Mouse (Mus musculus) left cerebral cortex, postnatal 14 days (tissue): Measurements from ENCODE around the gene Fam107b. TPM values are rescaled to one million over a fixed set of nuclear protein-coding genes. Genes with fewer than 3 reads are reported as not detected.

Source experiments
- DNase-seq, 2 experiments: peaks; one replicate each; pipeline ENCODE4 v3.0.0; 2021 to 2022; ENCODE audit warnings: low spot score in 2 of 2, mixed read lengths in 1 of 2
- intact Hi-C: fragments of 180-260 bp; cut with DNase I; formaldehyde crosslinking; loops from one replicate; pipeline ENCODE4 v1.15.1; 2025
- total RNA-seq, 2 experiments: library from RNA; stranded (reverse); gene quantifications; 2 replicates each; pipeline ENCODE4 v1.2.3; 2021

The Fam107b gene
- total RNA-seq, 2 experiments from 2014 or later, result 9.3 to 10.5 TPM

- DNase-seq, result peak; percentile 35 to 36
- intact Hi-C loops, result no loop called here
These were observed 183.5 kb downstream of the Fam107b start for GRCm38 (mm10) chr2:3753749-3754148.

GRCm38 (mm10) chr2:3755936-3756335 is 185.6 kb downstream of the Fam107b start:
- intact Hi-C loops, result no loop called here
- DNase-seq, result no peak

- DNase-seq, result no peak
- intact Hi-C loops, result no loop called here
These were observed 188.1 kb downstream of the Fam107b start for GRCm38 (mm10) chr2:3758406-3758805.

- intact Hi-C loops, result no loop called here
- no peak for DNase-seq
These were observed 190.0 kb downstream of the Fam107b start for GRCm38 (mm10) chr2:3760234-3760836.

GRCm38 (mm10) chr2:3764136-3764535 is 193.8 kb downstream of the Fam107b start:
- intact Hi-C loops, result no loop called here

GRCm38 (mm10) chr2:3765957-3766783 is 195.9 kb downstream of the Fam107b start:
- intact Hi-C loops, result loop anchor here (5.0 kb wide), 1 partner anchor 219 kb away; no protein-coding TSS in a partner anchor

More at GRCm38 (mm10) chr2:3764136-3764535, 193.8 kb downstream of the Fam107b start:
- DNase-seq, result no peak

DNA sequence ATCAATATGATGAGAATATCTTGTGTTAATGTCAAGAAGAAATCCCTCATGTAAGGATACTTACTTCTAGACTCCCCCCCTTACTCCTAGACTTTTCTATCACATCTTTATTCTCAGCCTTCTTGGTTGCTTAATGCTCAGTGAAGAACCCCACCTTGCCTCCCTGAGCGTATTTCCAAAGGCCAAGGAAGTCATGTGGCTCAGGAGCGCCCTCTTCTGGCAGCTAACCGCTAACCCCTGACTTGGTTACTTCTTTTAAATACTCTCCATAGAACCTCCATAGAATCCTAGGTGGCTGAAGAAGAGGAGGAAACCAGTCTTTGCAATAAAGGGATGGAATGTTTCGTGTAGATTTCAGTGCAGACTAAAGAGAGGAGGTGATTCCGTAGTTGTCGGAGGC is 199.0 kb downstream of the Fam107b start:
- DNase-seq, result peak; percentile 35 to 71
- intact Hi-C loops, result loop anchor here (5.0 kb wide), 1 partner anchor 222 kb away; no protein-coding TSS in a partner anchor

More at GRCm38 (mm10) chr2:3765957-3766783, 195.9 kb downstream of the Fam107b start:
- no peak for DNase-seq

- no peak for DNase-seq
- intact Hi-C loops, result loop anchor here (5.0 kb wide), 1 partner anchor 223 kb away; no protein-coding TSS in a partner anchor
These were observed 199.6 kb downstream of the Fam107b start for GRCm38 (mm10) chr2:3769786-3770318.

- intact Hi-C loops, result no loop called here
These were observed 200.1 kb downstream of the Fam107b start for GRCm38 (mm10) chr2:3770383-3770782.

DNA sequence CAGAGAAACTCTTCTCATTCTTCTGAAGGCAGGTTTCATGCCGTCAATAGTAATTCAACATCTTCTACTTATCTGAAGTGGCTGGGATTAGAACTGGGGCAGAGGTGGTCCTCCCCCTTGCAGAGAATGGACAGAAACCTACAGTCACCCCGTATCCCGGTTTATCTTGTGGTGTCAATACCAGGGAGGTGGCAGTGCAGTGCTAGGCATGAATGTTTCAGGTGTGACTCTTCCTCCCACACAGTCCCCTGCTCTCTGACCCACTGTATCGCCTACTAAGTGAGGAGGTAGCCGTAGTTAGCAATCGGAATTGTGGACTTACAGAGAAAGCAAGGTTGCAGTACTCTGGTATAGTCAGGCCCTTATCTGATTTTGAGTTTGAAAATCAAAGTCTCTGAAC is 201.2 kb downstream of the Fam107b start:
- intact Hi-C loops, result no loop called here
- DNase-seq, result no peak

More at GRCm38 (mm10) chr2:3770383-3770782, 200.1 kb downstream of the Fam107b start:
- no peak for DNase-seq

DNA sequence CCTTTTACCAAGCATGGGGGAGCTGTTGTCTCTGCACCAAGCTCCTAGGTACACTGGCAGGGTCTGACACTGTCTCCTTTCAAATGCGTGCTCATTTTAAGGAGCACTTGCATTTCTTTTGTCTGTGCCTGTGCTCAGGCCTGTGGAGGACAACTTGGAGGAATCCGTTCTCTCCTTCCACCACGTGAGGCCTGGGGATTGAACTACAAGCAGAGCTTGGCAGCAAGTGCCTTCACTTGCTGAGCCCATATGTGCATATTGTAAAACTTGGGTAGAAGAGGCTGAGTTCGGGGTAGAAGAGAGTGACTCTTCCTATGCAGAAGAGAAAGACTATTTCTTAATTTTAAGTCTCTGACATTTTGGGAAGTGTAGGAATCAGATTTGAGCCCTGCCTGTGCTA is 202.8 kb downstream of the Fam107b start:
- DNase-seq, result no peak
- intact Hi-C loops, result no loop called here

- DNase-seq, result no peak
- intact Hi-C loops, result no loop called here
These were observed 205.3 kb downstream of the Fam107b start for GRCm38 (mm10) chr2:3775569-3775968.

DNA sequence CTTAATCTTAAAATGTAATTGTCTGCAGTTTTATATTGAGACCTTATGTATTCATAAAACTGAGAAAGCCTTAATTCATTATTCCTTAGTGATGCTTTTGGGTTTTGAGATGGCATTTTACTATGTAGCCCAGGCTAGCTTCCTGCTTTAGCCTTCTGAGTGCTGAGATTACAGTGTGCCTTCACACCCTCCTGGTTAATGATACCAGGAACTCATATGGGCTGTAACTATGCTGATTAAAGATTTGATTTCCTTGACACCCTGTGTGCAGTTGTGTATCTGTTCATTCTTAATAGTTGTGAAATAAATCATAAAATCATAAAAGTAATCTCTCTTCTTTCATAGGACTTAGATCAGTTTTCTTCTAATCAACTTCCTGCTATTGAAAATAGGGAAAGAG is 205.8 kb downstream of the Fam107b start:
- DNase-seq, result no peak
- intact Hi-C loops, result no loop called here

DNA sequence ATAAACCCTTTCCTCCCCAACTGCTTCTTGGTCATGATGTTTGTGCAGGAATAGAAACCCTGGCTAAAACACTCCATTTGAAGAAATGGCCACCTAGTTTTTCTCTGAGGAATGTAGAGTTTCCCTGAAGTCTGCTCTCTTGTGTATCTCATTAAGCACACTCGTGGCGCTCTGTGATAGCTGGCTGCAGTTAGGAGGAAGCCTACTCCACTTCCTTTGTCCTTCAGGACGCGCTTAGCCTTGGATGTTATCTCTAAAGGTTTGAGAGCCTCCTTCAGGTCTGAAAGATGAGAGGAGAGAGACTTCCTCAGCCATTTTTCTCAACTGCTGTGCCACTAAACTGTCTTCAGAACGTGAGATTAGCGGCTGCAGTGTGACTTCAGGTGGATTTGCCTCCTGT is 207.4 kb downstream of the Fam107b start:
- no peak for DNase-seq
- intact Hi-C loops, result no loop called here

DNA sequence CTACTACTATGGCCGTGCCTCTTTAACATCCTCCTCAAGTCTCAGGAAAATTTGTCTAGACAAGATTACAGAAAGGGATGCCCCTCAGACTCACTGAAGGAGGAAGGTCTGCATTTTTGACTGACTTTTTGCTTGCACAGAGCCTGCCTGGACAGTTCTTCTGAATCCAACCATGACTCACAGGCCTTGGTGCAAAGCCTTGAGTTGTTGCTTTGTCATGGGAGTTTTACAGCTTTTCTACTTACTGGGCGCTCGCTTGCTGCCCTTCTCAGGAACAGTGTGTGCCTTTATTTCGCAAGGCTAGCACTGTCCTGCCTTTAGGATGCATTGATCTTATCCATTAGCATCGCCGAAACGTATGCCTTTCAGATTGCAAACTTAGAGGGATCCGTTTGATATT is 215.3 kb downstream of the Fam107b start:
- no peak for DNase-seq
- intact Hi-C loops, result no loop called here

DNA sequence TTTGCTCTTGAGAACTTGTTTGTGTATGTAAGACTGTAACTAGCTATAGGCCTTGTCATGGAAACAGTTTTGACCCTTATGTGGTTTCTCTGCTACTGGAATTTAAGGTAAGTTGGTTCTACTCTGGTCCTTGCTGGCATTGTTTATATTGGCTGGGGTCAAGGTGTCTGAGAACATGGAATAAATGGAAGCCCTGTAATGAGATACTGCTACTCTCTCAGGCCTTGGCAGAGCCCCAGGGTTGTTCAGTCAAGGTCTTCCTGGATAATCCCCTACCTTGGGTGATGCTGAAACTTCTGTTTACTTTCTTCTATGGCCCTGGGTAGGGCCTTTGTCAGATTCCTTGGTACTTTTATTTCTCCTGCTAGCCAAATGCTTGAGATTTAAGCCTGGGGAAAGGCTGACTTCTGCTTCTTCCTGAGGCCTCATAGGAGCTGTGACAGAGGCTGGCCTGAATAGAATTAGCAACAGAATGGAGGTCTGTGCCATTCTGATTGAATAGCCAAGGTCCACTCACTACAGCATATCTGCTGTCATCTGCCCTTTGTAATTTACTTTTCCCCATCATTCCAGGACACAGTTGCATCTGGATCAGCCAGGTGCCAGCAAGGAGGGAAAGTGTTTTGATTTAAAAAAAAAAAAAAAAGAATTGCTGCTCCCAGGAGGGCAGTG is 217.6 kb downstream of the Fam107b start:
- DNase-seq, result no peak
- intact Hi-C loops, result no loop called here

GRCm38 (mm10) chr2:3788424-3788786 is 218.1 kb downstream of the Fam107b start:
- intact Hi-C loops, result no loop called here
- no peak for DNase-seq

- intact Hi-C loops, result no loop called here
- DNase-seq, result no peak
These were observed 226.3 kb downstream of the Fam107b start for GRCm38 (mm10) chr2:3796543-3796942.

DNA sequence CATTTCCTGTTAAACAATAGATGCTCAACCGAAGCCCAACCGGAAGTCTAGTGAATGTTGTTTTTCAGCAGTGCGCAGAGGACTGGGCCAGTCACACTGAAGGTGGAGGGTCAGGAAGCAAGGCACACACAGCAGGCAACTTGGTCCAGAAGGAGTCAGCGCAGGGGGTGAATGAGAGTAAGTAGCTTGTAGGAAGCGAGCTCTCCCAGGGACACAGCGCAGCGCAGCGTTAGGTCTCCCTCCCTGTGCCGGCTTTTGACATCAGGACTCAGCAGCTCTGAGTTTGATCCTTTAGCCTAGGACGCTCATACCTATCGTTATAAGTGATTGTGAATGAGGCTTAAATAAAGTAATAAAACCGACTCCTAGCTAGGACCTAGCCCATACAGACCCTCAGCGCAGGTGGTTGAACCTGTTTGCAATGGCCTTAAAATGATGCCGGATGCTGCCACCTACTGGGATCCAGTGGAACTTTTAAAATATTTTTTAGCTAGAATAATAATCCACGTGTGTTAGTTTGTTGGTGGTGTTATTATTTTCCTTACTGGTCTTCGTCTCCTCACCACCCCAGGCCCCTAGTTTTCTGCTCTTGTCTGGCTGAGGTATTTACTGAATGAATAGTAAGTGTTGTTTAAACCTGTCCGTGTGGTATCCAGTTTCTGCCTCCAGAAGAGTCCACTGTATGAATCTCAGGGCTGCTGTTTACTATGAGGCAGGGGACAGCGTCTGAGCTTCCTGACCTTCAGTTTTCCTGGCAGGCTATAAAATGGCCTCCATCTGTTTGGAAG is 229.7 kb downstream of the Fam107b start:
- intact Hi-C loops, result loop anchor here (2.0 to 5.0 kb wide), 2 partner anchors 253 to 448 kb away; no protein-coding TSS in a partner anchor
- DNase-seq, result peak; percentile 30 to 54
